Mouse (Mus musculus) ovary, adult 2 months (tissue): ENCODE measurements around the gene Csrp1. TPM values are rescaled to one million over a fixed set of nuclear protein-coding genes. Genes with fewer than 3 reads are reported as not detected.

Experiments used
- polyA plus RNA-seq: library from polyadenylated mRNA; depleted of rRNA; stranded (reverse); fragments of >200 nt; gene quantifications from 2 replicates; pipeline ENCODE4 v1.2.3, GENCODE M21; 2012; rRNA removed

Gene Csrp1
- 479 and 525 TPM in 2 replicates for polyA plus RNA-seq

DNA sequence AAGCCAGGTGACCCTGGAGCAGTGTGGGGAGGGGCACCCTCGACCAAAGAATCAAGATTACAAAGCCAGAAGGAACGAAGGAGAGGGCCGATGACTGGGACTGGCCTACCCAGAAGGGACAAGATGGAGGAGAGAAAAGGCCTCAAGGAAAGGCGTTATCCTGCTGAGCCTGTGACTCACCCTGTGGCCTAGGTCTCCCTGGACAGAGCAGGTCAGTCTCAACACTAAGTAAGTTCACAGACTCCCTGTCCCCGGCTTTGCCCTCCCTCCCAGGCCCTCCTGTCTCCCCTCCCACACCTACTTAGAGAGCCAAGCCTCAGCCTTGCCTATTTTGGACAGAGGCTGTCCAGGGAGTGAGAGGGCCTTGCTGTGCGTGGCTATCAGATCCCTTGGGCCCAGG, at the start of gene Csrp1:
TSS of gene Csrp1 (plus strand) at position 79 of the 400 bp plus-strand sequence.

DNA sequence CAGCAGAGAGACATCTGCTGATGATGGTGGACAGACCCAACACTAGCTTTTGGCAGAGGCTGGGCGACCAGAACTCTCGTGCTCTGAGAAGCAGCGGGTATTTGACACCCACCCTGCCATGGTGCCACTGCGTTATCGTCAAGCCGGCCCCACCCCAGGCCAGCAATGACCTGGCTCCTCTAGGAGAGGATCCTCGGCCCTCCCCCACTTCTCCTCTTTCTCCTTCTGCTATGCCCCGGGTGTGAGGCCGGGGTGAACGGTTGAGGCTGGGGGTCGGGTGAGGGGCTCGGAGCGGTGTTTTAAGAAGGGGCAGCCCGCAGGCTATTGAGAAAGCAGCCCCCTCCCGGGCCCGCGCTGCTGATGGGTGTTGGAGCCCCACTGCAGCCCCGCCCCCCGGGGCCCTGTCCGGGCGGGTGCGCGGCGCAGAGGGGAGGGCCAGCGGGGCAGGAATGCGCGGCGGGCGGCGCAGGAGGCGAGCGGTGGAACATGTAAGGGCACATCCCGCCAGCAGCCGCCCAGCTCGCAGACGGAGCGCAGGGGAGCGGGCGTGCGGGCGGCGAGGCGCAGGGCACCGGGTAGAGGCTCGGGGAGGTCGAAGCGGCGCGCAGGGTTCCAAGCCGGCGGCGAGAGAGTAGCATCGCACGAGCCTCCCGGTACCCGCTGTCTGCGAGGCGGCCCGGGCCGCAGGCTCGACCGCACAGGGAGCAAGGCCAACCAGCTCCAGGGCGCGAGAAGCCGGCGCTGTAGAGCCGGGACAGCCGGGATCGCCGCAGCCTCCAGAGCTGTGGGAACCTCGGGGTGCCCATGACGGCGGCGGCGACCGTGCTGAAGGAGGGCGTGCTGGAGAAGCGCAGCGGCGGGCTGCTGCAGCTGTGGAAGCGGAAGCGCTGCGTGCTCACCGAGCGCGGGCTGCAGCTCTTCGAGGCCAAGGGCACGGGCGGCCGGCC, 46.1 kb downstream of the Csrp1 start, which contains the start of gene Phlda3:
TSS of gene Phlda3 (plus strand) at position 475 of the 947 bp plus-strand sequence.

DNA sequence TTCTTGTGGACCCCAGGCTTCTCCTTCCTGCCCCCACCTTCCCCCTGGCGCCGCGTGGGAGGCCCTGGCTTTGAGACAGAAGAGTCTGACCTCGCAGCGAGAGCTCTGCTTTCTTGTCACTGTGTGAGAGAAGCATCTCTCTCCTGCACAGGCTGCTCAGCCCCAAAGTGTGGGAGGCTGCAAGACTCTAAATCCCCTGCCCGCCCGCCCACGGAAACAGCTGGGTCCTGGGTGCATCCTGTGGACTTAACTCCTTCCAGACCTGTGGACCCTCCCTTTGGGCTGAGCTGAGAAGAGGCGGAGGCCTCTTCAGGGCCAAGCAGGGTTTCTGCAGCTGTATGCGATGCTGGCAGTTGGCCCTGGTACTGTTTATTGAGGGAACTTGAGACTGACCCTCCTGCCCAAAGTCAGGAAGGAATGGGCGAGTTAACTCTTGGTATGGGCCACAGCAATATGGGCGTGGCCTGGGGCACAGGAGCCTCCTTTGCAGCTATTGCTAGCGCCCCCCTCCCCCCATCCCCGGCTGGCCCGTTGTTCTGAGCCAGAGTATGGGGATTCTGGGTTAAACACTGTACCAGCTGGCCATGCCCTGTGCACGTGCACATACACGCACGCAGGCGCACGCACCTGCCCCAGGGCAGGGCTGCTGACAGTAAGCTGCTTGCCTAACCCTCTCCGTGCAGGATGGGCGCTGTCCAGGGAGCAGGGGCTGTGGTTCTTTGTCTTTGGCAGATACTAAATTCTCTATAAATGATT, 59.1 kb downstream of the Csrp1 start, which contains the start of gene Tnni1:
TSS of gene Tnni1 (plus strand) at position 655 of the 756 bp plus-strand sequence.

Other genes with a start within 250 kb of the Csrp1 start
- gene Nav1, start 112.8 kb upstream of the Csrp1 start, polyA plus RNA-seq = 17.3 and 22.0 TPM in 2 replicates
- 90.3 and 128 TPM in 2 replicates for gene Phlda3, start 46.1 kb downstream of the Csrp1 start, polyA plus RNA-seq
- gene Tnni1, start 59.4 kb downstream of the Csrp1 start, polyA plus RNA-seq = 1.3 and 2.2 TPM in 2 replicates
- 15.1 and 16.2 TPM in 2 replicates for gene Lad1, start 98.5 kb downstream of the Csrp1 start, polyA plus RNA-seq
- gene Tnnt2, start 116.3 kb downstream of the Csrp1 start, polyA plus RNA-seq = 2.2 and 3.9 TPM in 2 replicates
- gene Pkp1, start 199.1 kb downstream of the Csrp1 start, polyA plus RNA-seq = 1.6 and 1.7 TPM in 2 replicates